8 mouse cellular contexts compared by ENCODE assay signal in genomic region chr16:6502219-6502618, GRCm38 (mm10).
DNase-seq lines count a peak whose midpoint lies in the region; ATAC-seq and TF ChIP-seq lines count a peak whose summit lies in the region.

No protein-coding gene starts in this region.

- H3K4me2 ChIP-seq in forebrain, embryonic 13.5 days, result no peak overlapping the region
- H3K4me2 ChIP-seq in liver, embryonic 14.5 days (ENCODE audit: low read depth), result no peak overlapping the region
- H3K4me2 ChIP-seq in liver, embryonic 12.5 days, result no peak overlapping the region
- no peak overlapping the region for H3K4me2 ChIP-seq in hindbrain, postnatal 0 days (ENCODE audit: low read depth, low read length)
- H3K4me2 ChIP-seq in heart, embryonic 11.5 days, result no peak overlapping the region

- no peaks in the 10 kb centered on the region for H3K9me3 ChIP-seq in forebrain, embryonic 10.5 days
- no peaks in the 10 kb centered on the region for H3K9me3 ChIP-seq in forebrain, embryonic 13.5 days (replicated peaks)
- H3K9me3 ChIP-seq in liver, embryonic 14.5 days (ENCODE audit: control insufficient read depth, low read length), result no peaks in the 10 kb centered on the region; the same call in 1 of the 2 replicates
- no peaks in the 10 kb centered on the region for H3K9me3 ChIP-seq in liver, embryonic 12.5 days (replicated peaks)
- H3K9me3 ChIP-seq in hindbrain, postnatal 0 days (ENCODE audit: low read length), result no peaks in the 10 kb centered on the region
- no peaks in the 10 kb centered on the region for H3K9me3 ChIP-seq in heart, embryonic 11.5 days (replicated peaks; ENCODE audit: control insufficient read depth, low read length)

- no peaks in the 10 kb centered on the region for H3K4me1 ChIP-seq in forebrain, embryonic 10.5 days
- H3K4me1 ChIP-seq in forebrain, embryonic 13.5 days, result no peaks in the 10 kb centered on the region
- no peaks in the 10 kb centered on the region for H3K4me1 ChIP-seq in liver, embryonic 14.5 days (replicated peaks; ENCODE audit: control insufficient read depth in 2 of 2, insufficient read depth in 2 of 2, low read length in 1 of 2)
- H3K4me1 ChIP-seq in liver, embryonic 12.5 days, result no peaks in the 10 kb centered on the region
- H3K4me1 ChIP-seq in hindbrain, postnatal 0 days (ENCODE audit: insufficient read depth, low read length), result no peaks in the 10 kb centered on the region
- H3K4me1 ChIP-seq in heart, embryonic 11.5 days (ENCODE audit: control insufficient read depth, insufficient read depth, low read length), result no peaks in the 10 kb centered on the region

- H3K36me3 ChIP-seq in forebrain, embryonic 10.5 days (replicated peaks), result no peaks in the 10 kb centered on the region
- no peaks in the 10 kb centered on the region for H3K36me3 ChIP-seq in forebrain, embryonic 13.5 days (ENCODE audit: poor library complexity, severe bottlenecking)
- H3K36me3 ChIP-seq in liver, embryonic 14.5 days (replicated peaks; ENCODE audit: control insufficient read depth, insufficient read depth, low read depth), result no peaks in the 10 kb centered on the region
- H3K36me3 ChIP-seq in liver, embryonic 12.5 days, result no peaks in the 10 kb centered on the region
- H3K36me3 ChIP-seq in hindbrain, postnatal 0 days (ENCODE audit: insufficient read depth, low read length), result no peaks in the 10 kb centered on the region
- H3K36me3 ChIP-seq in heart, embryonic 11.5 days (ENCODE audit: control insufficient read depth, insufficient read depth, low read length), result no peaks in the 10 kb centered on the region

- 26% methylated on average over 8 of the region's 8 CpGs for WGBS in forebrain, embryonic 10.5 days
- 25% methylated on average over 8 of the region's 8 CpGs for WGBS in forebrain, embryonic 13.5 days
- 11% methylated on average over 8 of the region's 8 CpGs for WGBS in liver, embryonic 14.5 days (ENCODE audit: insufficient replicate concordance)
- WGBS in liver, embryonic 12.5 days (ENCODE audit: insufficient replicate concordance), result 14% methylated on average over 8 of the region's 8 CpGs
- 31% methylated on average over 8 of the region's 8 CpGs for WGBS in hindbrain, postnatal 0 days
- 29% methylated on average over 8 of the region's 8 CpGs for WGBS in heart, embryonic 11.5 days (ENCODE audit: insufficient replicate concordance)

- ATAC-seq in forebrain, embryonic 13.5 days, result no peak
- no peak for ATAC-seq in liver, embryonic 14.5 days (ENCODE audit: insufficient read depth)
- ATAC-seq in liver, embryonic 12.5 days, result no peak
- ATAC-seq in hindbrain, postnatal 0 days, result 0 out of 2 replicates have a peak, but pooled peaks have one; percentile 51
- ATAC-seq in heart, embryonic 11.5 days (replicated peaks; ENCODE audit: insufficient number of reproducible peaks, low FRiP score, low TSS enrichment), result no peak

- no peaks in the 10 kb centered on the region for H3K27me3 ChIP-seq in forebrain, embryonic 10.5 days (ENCODE audit: poor library complexity, severe bottlenecking)
- H3K27me3 ChIP-seq in forebrain, embryonic 13.5 days, result peaks cover 5% of the 10 kb centered on the region
- no peaks in the 10 kb centered on the region for H3K27me3 ChIP-seq in liver, embryonic 14.5 days (ENCODE audit: control insufficient read depth, insufficient read depth, low read length)
- no peaks in the 10 kb centered on the region for H3K27me3 ChIP-seq in liver, embryonic 12.5 days (replicated peaks)
- no peaks in the 10 kb centered on the region for H3K27me3 ChIP-seq in hindbrain, postnatal 0 days (ENCODE audit: insufficient read depth, low read length)
- H3K27me3 ChIP-seq in heart, embryonic 11.5 days (ENCODE audit: control insufficient read depth, insufficient read depth, low read length), result no peaks in the 10 kb centered on the region

- H3K9ac ChIP-seq in forebrain, embryonic 13.5 days, result no peak overlapping the region
- no peak overlapping the region for H3K9ac ChIP-seq in liver, embryonic 14.5 days (replicated peaks)
- H3K9ac ChIP-seq in liver, embryonic 12.5 days, result no peak overlapping the region
- no peak overlapping the region for H3K9ac ChIP-seq in hindbrain, postnatal 0 days (replicated peaks; ENCODE audit: low read length)
- no peak overlapping the region for H3K9ac ChIP-seq in heart, embryonic 11.5 days (ENCODE audit: low read depth, low read length)

- no peak for TF ChIP-seq EP300 in liver, embryonic 14.5 days (IDR thresholded peaks at IDR 0.05; ENCODE audit: low read depth)

- H3K27ac ChIP-seq in forebrain, embryonic 10.5 days, result no peak overlapping the region
- no peak overlapping the region for H3K27ac ChIP-seq in forebrain, embryonic 13.5 days
- no peak overlapping the region for H3K27ac ChIP-seq in liver, embryonic 14.5 days
- H3K27ac ChIP-seq in liver, embryonic 12.5 days, result no peak overlapping the region
- no peak overlapping the region for H3K27ac ChIP-seq in hindbrain, postnatal 0 days
- no peak overlapping the region for H3K27ac ChIP-seq in heart, embryonic 11.5 days (ENCODE audit: low read depth, low read length)

- peak; percentile 58 for TF ChIP-seq CTCF in liver, embryonic 14.5 days (IDR thresholded peaks at IDR 0.05; ENCODE audit: low read depth)
- peak; percentile 86 for TF ChIP-seq CTCF in hindbrain, postnatal 0 days (IDR thresholded peaks at IDR 0.05; ENCODE audit: low read depth)

- peak; percentile 31 for DNase-seq in forebrain, embryonic 10.5 days (ENCODE audit: extremely low spot score, low spot score)
- no peak for DNase-seq in liver, embryonic 14.5 days (ENCODE audit: low read depth in 3 of 3, low spot score in 3 of 3)
- peak; percentile 54 to 56 for DNase-seq in cerebellum, adult 18-20 months
- DNase-seq in hindbrain, postnatal 0 days (ENCODE audit: low spot score), result peak; percentile 80
- peak; percentile 52 for DNase-seq in testis, postnatal 10 days (ENCODE audit: low spot score)

- no peak overlapping the region for H3K4me3 ChIP-seq in forebrain, embryonic 10.5 days
- H3K4me3 ChIP-seq in forebrain, embryonic 13.5 days, result no peak overlapping the region
- H3K4me3 ChIP-seq in liver, embryonic 14.5 days (ENCODE audit: insufficient read depth in 1 of 2, low read depth in 2 of 2, low read length in 2 of 2), result no peak overlapping the region
- no peak overlapping the region for H3K4me3 ChIP-seq in liver, embryonic 12.5 days
- no peak overlapping the region for H3K4me3 ChIP-seq in hindbrain, postnatal 0 days (ENCODE audit: low read length)
- no peak overlapping the region for H3K4me3 ChIP-seq in heart, embryonic 11.5 days (ENCODE audit: low read depth, low read length)

Comparison
In these comparisons a context has a peak if more than half of its experiments do, and no peak if none do; other contexts are left out.
1. DNase-seq: peak in forebrain, embryonic 10.5 days (single experiment), cerebellum, adult 18-20 months (2 of 2), hindbrain, postnatal 0 days (single experiment) and testis, postnatal 10 days (single experiment); none in liver, embryonic 14.5 days (0 of 3).